Mouse (Mus musculus) olfactory bulb, adult 2 months (tissue): Measurements from ENCODE around the gene Pmfbp1.

ENCODE experiments used
- CTCF ChIP-seq: fragments of 200-500 bp; IDR thresholded peaks from 2 replicates; pipeline ENCODE4 v1.5.1; 2012; ENCODE audit warnings: low read depth, mild to moderate bottlenecking, low read length, moderate library complexity; ENCODE audit not compliant: insufficient read depth
- POLR2A ChIP-seq: fragments of 200-500 bp; IDR thresholded peaks from 2 replicates; pipeline ENCODE4 v1.6.1; 2012; ENCODE audit warnings: mild to moderate bottlenecking, low read depth, low read length, moderate library complexity; ENCODE audit not compliant: insufficient read depth

- TF ChIP-seq CTCF (no peak), POLR2A (no peak)
These were observed 70.9 kb downstream of the Pmfbp1 start for GRCm38 (mm10) chr8:109564766-109565165.
